Mouse (Mus musculus) kidney, embryonic 16.5 days (tissue): ENCODE measurements around the gene Dpep2nb. TPM values are rescaled to one million over a fixed set of nuclear protein-coding genes. Genes with fewer than 3 reads are reported as not detected.
"Not testable (repeated sequence)": the region's sequence is repeated elsewhere in the genome, so short reads cannot be mapped to it uniquely, and the experiment has no call there.

ENCODE experiments used
- ATAC-seq: fragments of 200-750 bp; cut with Nextera tagmentation; 2 replicates; pipeline ENCODE4 v1.8.0; 2017; ENCODE audit warnings: moderate TSS enrichment; ENCODE audit not compliant: low FRiP score, low TSS enrichment
- H3K27ac ChIP-seq: fragments of 300-500 bp; sonication (generic); 2 replicates; pipeline ENCODE4 v1.5.1; 2014; ENCODE audit warnings: low read length
- H3K27me3 ChIP-seq: fragments of 300-500 bp; sonication (generic); 2 replicates; pipeline ENCODE4 v1.6.1; 2014; ENCODE audit warnings: low read length, control low read depth, mixed read lengths; ENCODE audit not compliant: insufficient read depth
- H3K36me3 ChIP-seq: fragments of 300-500 bp; sonication (generic); 2 replicates; pipeline ENCODE4 v1.6.1; 2014; ENCODE audit warnings: low read length, control low read depth, mixed read lengths; ENCODE audit not compliant: insufficient read depth
- H3K4me1 ChIP-seq: fragments of 300-500 bp; sonication (generic); 2 replicates; pipeline ENCODE4 v1.6.1; 2014; ENCODE audit warnings: low read length, control low read depth, mixed read lengths; ENCODE audit not compliant: insufficient read depth
- H3K4me2 ChIP-seq: fragments of 300-500 bp; sonication (generic); replicated peaks from 2 replicates; pipeline ENCODE4 v1.6.1; 2014; ENCODE audit warnings: low read depth, low read length
- H3K4me3 ChIP-seq: fragments of 300-500 bp; sonication (generic); 2 replicates; pipeline ENCODE4 v1.5.1; 2014; ENCODE audit warnings: mild to moderate bottlenecking, low read length
- H3K9ac ChIP-seq: fragments of 300-500 bp; sonication (generic); replicated peaks from 2 replicates; pipeline ENCODE4 v1.6.1; 2014; ENCODE audit warnings: low read length
- H3K9me3 ChIP-seq: fragments of 300-500 bp; sonication (generic); 2 replicates; pipeline ENCODE4 v1.6.1; 2016; ENCODE audit warnings: low read length, control low read depth
- WGBS: fragments of 180-500 bp; shearing (Covaris S2); extraction: QIAGEN DNeasy Blood & Tissue Kit; methylation state at CpG from one replicate; pipeline ENCODE4 v1.1.7; 2014; 5-methylcytosine and 5-hydroxymethylcytosine counted together
- polyA plus RNA-seq: library from polyadenylated mRNA; unstranded; fragments of >200 nt; fragmentation: Nextera tagmentation; extraction: Ambion mirVana; gene quantifications from 2 replicates; pipeline ENCODE4 v1.2.1, GENCODE M21; 2015

Gene Dpep2nb
- polyA plus RNA-seq, 1 experiment from 2014 or later = not detected

GRCm38 (mm10) chr8:106043055-106043454, 37.3 kb upstream of the Dpep2nb start:
- Histone ChIP-seq H3K9me3 (no peaks in the 10 kb centered on the region), H3K36me3 (peaks cover 8% of the 10 kb centered on the region; the same call in 1 of the 2 replicates), H3K9ac (no peak overlapping the region), H3K27ac (no peak overlapping the region), H3K4me2 (no peak overlapping the region), H3K4me3 (no peak overlapping the region), H3K27me3 (no peaks in the 10 kb centered on the region), H3K4me1 (peaks cover 9% of the 10 kb centered on the region; the same call in 1 of the 2 replicates)
- no peak for ATAC-seq
- WGBS = 69% methylated on average over 2 of the region's 2 CpGs

GRCm38 (mm10) chr8:106040218-106040617, 34.4 kb upstream of the Dpep2nb start:
- Histone ChIP-seq H3K9me3 (no peaks in the 10 kb centered on the region), H3K36me3 (peaks cover 8% of the 10 kb centered on the region; the same call in 1 of the 2 replicates), H3K9ac (no peak overlapping the region), H3K27me3 (no peaks in the 10 kb centered on the region), H3K27ac (no peak overlapping the region), H3K4me2 (no peak overlapping the region), H3K4me3 (no peak overlapping the region), H3K4me1 (peaks cover 9% of the 10 kb centered on the region; the same call in 1 of the 2 replicates)
- 79% methylated on average over 4 of the region's 4 CpGs for WGBS
- ATAC-seq = no peak

GRCm38 (mm10) chr8:106039605-106040004, 33.8 kb upstream of the Dpep2nb start:
- H3K27ac ChIP-seq = no peak overlapping the region
- H3K27me3 ChIP-seq = no peaks in the 10 kb centered on the region
- no peaks in the 10 kb centered on the region for H3K9me3 ChIP-seq
- no peak for ATAC-seq
- no peak overlapping the region for H3K4me3 ChIP-seq
- no peak overlapping the region for H3K9ac ChIP-seq
- no peak overlapping the region for H3K4me2 ChIP-seq
- peaks cover 3% of the 10 kb centered on the region; the same call in 1 of the 2 replicates for H3K36me3 ChIP-seq
- H3K4me1 ChIP-seq = peaks cover 6% of the 10 kb centered on the region; the same call in 1 of the 2 replicates
- 86% methylated on average over 4 of the region's 4 CpGs for WGBS

DNA sequence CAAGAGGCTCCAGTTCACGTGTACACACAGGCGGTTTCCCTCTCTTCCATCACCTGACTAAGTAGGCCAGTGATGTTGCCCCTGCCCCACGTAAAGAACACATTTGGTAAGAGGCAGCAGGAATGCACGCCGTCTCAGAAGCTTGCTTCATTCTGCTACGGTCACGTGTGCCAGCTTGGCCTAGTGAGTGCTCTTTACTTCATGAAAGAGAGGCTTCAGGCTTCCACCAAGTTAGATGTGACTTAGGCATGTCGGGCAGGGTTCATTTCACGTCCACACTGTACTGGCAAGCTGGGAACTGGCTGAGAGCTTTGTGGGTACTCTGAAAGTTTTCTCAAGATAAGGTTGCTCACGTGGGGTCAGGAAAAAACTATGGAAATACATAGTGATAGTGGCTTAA, 32.9 kb upstream of the Dpep2nb start:
- Histone ChIP-seq H3K4me3 (no peak overlapping the region), H3K9me3 (no peaks in the 10 kb centered on the region), H3K4me2 (no peak overlapping the region), H3K4me1 (no peaks in the 10 kb centered on the region), H3K9ac (no peak overlapping the region), H3K36me3 (peaks cover 3% of the 10 kb centered on the region; the same call in 1 of the 2 replicates), H3K27me3 (no peaks in the 10 kb centered on the region), H3K27ac (no peak overlapping the region)
- no peak for ATAC-seq
- 93% methylated on average over 10 of the region's 10 CpGs for WGBS

DNA sequence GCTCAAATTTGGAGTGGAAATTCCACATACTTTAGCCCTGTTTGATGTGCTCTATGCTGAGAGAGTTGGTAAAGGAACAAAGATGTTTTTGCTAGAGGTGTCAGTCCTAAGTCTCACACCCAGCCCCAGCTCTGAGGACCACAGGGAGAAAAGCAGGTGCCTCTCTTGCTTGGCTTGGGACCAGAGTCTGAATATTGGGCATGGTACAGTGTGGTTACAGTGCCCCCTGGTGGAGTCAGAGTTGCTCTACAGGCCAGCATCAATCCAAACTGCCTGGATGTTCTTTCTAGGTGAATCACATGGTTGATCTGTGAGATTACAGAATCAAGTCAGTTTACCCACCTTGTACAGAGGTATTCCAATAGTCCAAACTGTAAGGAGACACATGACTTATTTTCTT, 16.7 kb upstream of the Dpep2nb start:
- ATAC-seq = no peak
- H3K27me3 ChIP-seq = no peaks in the 10 kb centered on the region
- no peak overlapping the region for H3K9ac ChIP-seq
- no peak overlapping the region for H3K4me3 ChIP-seq
- no peak overlapping the region for H3K27ac ChIP-seq
- H3K4me1 ChIP-seq = no peaks in the 10 kb centered on the region
- H3K36me3 ChIP-seq = peaks cover 4% of the 10 kb centered on the region; the same call in 1 of the 2 replicates
- no peaks in the 10 kb centered on the region for H3K9me3 ChIP-seq
- no peak overlapping the region for H3K4me2 ChIP-seq

DNA sequence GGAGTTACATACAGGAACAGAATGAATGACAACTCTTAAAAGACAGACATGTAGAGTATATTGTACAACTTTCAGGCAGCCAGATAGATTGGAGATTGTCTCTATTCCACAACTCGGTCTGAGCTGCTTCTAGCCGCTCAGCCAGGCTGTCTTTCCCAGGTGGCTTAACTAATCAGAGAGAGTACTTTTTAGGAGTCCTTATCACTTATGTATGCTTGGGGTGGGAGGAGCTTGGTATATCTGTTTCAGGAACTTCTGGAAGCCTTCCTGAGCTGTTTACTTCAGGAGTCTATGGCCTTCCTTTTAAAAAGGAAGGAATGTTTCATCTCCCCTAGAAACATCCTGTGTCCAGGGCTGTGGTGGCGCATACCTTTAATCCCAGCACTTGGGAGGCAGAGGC, 12.3 kb upstream of the Dpep2nb start:
- Histone ChIP-seq H3K4me3 (no peak overlapping the region), H3K9me3 (no peaks in the 10 kb centered on the region), H3K27me3 (no peaks in the 10 kb centered on the region), H3K27ac (no peak overlapping the region), H3K9ac (no peak overlapping the region), H3K4me2 (no peak overlapping the region), H3K4me1 (no peaks in the 10 kb centered on the region), H3K36me3 (peaks cover 10% of the 10 kb centered on the region; the same call in 1 of the 2 replicates)
- 87% methylated on average over 3 of the region's 3 CpGs for WGBS
- no peak for ATAC-seq

GRCm38 (mm10) chr8:106017130-106017529, 11.4 kb upstream of the Dpep2nb start:
- no peak overlapping the region for H3K4me2 ChIP-seq
- no peak overlapping the region for H3K4me3 ChIP-seq
- WGBS = 88% methylated on average over 7 of the region's 7 CpGs
- H3K27me3 ChIP-seq = no peaks in the 10 kb centered on the region
- no peak overlapping the region for H3K27ac ChIP-seq
- peaks cover 10% of the 10 kb centered on the region; the same call in 1 of the 2 replicates for H3K36me3 ChIP-seq
- no peak for ATAC-seq
- H3K4me1 ChIP-seq = no peaks in the 10 kb centered on the region
- no peak overlapping the region for H3K9ac ChIP-seq
- H3K9me3 ChIP-seq = no peaks in the 10 kb centered on the region

- Histone ChIP-seq H3K4me1 (peaks cover 3% of the 10 kb centered on the region; the same call in 1 of the 2 replicates), H3K27ac (no peak overlapping the region), H3K4me3 (no peak overlapping the region), H3K9ac (no peak overlapping the region), H3K9me3 (no peaks in the 10 kb centered on the region), H3K27me3 (no peaks in the 10 kb centered on the region), H3K36me3 (peaks cover 10% of the 10 kb centered on the region; the same call in 1 of the 2 replicates), H3K4me2 (no peak overlapping the region)
- 95% methylated on average over 6 of the region's 6 CpGs for WGBS
- no peak for ATAC-seq
Observed at GRCm38 (mm10) chr8:106016284-106016683, 10.5 kb upstream of the Dpep2nb start.

GRCm38 (mm10) chr8:106012203-106012602, 6.4 kb upstream of the Dpep2nb start:
- H3K36me3 ChIP-seq, ATAC-seq, H3K9me3 ChIP-seq, H3K27ac ChIP-seq, H3K27me3 ChIP-seq: not testable (repeated sequence)
- Histone ChIP-seq H3K4me1 (peaks cover 13% of the 10 kb centered on the region), H3K4me2 (peak overlapping the region; percentile 98), H3K9ac (peak overlapping the region; percentile 88), H3K4me3 (peak overlapping the region; percentile 92)
- 83% methylated on average over 8 of the region's 8 CpGs for WGBS

DNA sequence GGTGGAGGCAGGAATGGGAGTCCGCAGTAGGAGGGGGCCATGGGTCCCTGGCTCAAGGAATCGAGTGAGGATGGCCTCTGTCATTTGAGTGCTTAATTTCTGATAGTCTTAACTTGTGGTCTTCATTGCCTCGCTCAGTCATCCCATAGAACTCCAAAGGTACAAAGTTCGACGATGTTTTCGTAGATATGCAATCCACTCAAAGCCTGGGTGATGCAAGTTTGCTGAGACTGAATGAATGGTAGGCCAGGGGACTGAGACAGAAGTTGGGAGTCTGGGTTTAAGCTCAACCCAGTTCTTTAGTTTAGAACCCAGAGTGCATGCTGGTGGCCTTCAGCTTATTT, 5.8 kb upstream of the Dpep2nb start, which contains the start of gene Ddx28:
Gene Ddx28 (minus strand): TSS at position 240 of the 344 bp plus-strand sequence.
- WGBS = 2% methylated on average over 6 of the region's 6 CpGs
- Histone ChIP-seq H3K27ac (peak within 1 kb of the TSS; percentile 67; the same call in 1 of the 2 replicates), H3K4me3 (peak within 1 kb of the TSS; percentile 92), H3K9ac (peak within 1 kb of the TSS; percentile 88), H3K9me3 (no peaks in the 10 kb centered on the region), H3K4me1 (peaks cover 13% of the 10 kb centered on the region), H3K27me3 (no peaks in the 10 kb centered on the region), H3K4me2 (peak within 1 kb of the TSS; percentile 98), H3K36me3 (0 out of 2 replicates have a peak, but pooled peaks cover 7% of the 10 kb centered on the region)
- ATAC-seq = no peak
